Mouse (Mus musculus) C2C12 (cell line): ENCODE measurements around the gene F11r.

Experiments used
- CEBPB ChIP-seq: IDR thresholded peaks from one replicate; pipeline ENCODE4 v1.6.1; 2011; ENCODE audit warnings: low read depth, mild to moderate bottlenecking, control low read depth, moderate library complexity
- CTCF ChIP-seq: IDR thresholded peaks from one replicate; pipeline ENCODE4 v1.5.1; 2011; ENCODE audit not compliant: control insufficient read depth, insufficient read depth, insufficient read length
- MAX ChIP-seq: IDR thresholded peaks from one replicate; pipeline ENCODE4 v1.6.1; 2011; ENCODE audit warnings: mild to moderate bottlenecking, control low read depth
- MYOD1 ChIP-seq: IDR thresholded peaks from one replicate; pipeline ENCODE4 v1.6.1; 2011; ENCODE audit warnings: low read depth; ENCODE audit not compliant: control insufficient read depth, insufficient read length
- MYOG ChIP-seq: IDR thresholded peaks from one replicate; pipeline ENCODE4 v1.6.1; 2011; ENCODE audit not compliant: control insufficient read depth, insufficient read length; ENCODE audit errors: extremely low read depth
- USF1 ChIP-seq: IDR thresholded peaks from one replicate; pipeline ENCODE4 v1.6.1; 2011; ENCODE audit warnings: low read depth, mild to moderate bottlenecking, control low read depth, moderate library complexity

DNA sequence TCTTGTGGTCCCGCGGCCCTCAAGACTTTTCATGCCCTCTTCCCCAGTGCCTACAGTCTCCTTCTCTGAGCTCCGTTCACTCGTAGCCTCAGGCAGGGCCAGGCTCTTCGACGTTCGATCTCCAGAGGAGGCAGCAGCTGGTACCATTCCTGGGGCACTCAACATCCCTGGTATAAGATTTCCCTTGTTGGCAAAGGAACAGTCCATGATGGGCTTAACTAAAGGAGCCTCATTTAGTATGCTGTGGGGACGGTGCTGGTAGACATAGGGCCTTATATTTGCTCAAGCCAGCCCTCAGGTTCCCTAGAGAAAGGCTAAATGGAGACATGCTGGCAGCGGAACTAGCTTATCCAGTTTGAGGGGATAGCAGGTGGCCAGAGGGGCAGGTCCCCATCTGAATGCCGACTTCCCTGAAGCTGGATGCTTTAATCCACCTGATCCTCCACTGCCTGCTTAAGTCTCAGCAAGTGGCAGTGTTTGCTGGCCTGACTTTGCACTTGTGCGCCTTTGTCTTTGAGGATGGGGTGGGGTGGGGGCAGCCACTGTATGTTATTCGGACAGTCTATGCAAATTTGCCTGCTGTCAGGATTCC is 17.9 kb upstream of the F11r start:
- no peak for TF ChIP-seq CTCF
- TF ChIP-seq MYOG, result no peak
- TF ChIP-seq CEBPB, result no peak
- no peak for TF ChIP-seq USF1
- no peak for TF ChIP-seq MYOD1
- TF ChIP-seq MAX, result no peak
